Mouse (Mus musculus) lung, postnatal 4 days (tissue): ENCODE results near the gene Rpl41.

Experiments
- DNase-seq, 2 experiments: peaks; one replicate each; pipeline ENCODE4 v3.0.0; 2021

Gene Rpl41

GRCm38 (mm10) chr10:128548947-128549681, at the start of gene Rpl41:
Rpl41 (minus strand) TSS chr10:128549305.
- DNase-seq: peak; percentile 94 to 97

DNA sequence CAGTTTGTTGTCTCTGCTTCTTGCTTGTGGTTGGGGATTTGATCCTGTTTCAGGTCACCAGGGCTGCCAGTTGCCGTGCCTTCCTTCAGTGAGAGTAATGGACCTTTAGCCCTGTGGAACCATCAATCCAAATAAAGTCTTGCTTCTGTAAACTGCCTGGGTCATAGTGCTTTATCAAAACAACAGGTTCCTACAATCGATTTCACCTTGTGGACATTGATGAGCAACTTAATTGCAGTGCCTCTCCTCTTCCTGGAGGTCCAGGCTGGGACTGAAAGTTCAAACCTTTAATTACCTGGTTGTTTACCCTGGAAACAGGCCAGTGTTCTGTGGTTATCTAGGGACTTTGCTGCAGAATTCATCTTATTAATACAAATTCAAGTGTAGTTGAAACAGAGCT, 49.4 kb upstream of the Rpl41 start:
- no peak for DNase-seq

GRCm38 (mm10) chr10:128592797-128593196, 43.7 kb upstream of the Rpl41 start:
- no peak for DNase-seq

GRCm38 (mm10) chr10:128591436-128591835, 42.3 kb upstream of the Rpl41 start:
- DNase-seq: no peak

- peak; percentile 66 to 72 for DNase-seq
These were observed 41.1 kb upstream of the Rpl41 start for GRCm38 (mm10) chr10:128590193-128590690.

GRCm38 (mm10) chr10:128589464-128590192, 40.5 kb upstream of the Rpl41 start, which contains the start of gene Erbb3:
Erbb3 (minus strand) TSS chr10:128589652.
- peak; percentile 74 to 82 for DNase-seq

- no peak for DNase-seq
These were observed 39.8 kb upstream of the Rpl41 start for GRCm38 (mm10) chr10:128588775-128589463.

DNA sequence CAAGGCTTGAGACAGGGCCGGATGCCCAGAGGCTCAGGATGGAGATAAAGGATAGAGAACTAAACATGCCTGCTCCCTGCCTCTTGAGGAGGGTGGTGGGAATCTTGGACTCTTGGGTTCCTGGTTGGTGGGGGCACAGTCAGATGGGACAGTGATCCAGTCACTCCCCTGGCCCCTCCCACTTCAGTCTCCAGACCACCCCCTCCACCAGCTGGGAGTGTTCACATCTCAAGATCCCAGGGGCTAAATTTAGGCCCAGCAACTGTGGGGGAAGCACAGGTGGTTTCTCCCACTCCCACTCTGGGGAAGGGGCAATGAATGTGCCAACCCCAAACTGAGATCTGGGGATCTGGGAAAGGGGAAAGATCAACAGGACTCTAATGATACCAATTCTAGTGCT, 39.0 kb upstream of the Rpl41 start:
- no peak for DNase-seq

GRCm38 (mm10) chr10:128587697-128588096, 38.6 kb upstream of the Rpl41 start:
- no peak for DNase-seq

- no peak for DNase-seq
These were observed 38.0 kb upstream of the Rpl41 start for GRCm38 (mm10) chr10:128587120-128587519.

GRCm38 (mm10) chr10:128586546-128586945, 37.4 kb upstream of the Rpl41 start:
- DNase-seq: no peak

DNA sequence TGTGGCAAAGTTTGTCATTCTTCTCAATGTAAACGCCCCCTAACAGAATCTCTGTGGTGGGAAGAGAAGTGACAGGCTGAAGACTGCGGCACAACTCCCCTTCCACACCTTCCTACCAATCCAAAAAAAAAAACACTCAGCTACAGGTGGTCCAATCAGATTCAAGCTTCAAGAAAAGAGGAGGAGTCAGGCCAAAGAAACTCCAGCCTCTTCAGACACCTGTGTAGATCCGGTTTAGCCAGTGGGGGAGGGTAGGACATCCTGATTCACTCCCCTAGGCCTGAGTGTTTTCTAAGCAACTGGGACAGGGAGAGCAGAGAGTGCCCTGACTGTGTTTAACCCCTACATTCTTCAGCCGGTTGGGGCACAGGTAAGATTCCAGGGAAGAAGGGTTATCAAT, 35.3 kb upstream of the Rpl41 start:
- peak; percentile 68 to 71 for DNase-seq

DNA sequence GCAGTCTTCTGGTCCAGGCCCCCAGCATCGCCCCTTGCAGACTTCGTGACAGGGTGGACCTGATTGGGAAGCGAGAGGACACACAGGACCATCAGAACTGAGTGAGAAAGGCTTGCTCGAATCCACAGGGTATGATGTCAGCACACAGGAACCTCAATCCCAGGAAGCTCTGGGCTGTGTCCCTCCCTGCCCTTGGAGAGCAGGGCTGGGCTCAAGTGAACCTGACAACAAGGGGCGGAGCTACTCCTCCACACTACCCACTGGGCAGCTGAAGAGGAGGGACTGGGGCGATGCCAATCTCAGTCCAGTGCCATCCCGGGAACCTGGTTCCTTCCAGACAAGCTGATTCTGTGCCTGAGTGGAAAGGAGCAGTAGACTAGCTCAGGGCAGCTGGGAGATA, 34.5 kb upstream of the Rpl41 start:
- peak; percentile 75 to 87 for DNase-seq

GRCm38 (mm10) chr10:128579731-128580130, 30.6 kb upstream of the Rpl41 start:
- DNase-seq: no peak

DNA sequence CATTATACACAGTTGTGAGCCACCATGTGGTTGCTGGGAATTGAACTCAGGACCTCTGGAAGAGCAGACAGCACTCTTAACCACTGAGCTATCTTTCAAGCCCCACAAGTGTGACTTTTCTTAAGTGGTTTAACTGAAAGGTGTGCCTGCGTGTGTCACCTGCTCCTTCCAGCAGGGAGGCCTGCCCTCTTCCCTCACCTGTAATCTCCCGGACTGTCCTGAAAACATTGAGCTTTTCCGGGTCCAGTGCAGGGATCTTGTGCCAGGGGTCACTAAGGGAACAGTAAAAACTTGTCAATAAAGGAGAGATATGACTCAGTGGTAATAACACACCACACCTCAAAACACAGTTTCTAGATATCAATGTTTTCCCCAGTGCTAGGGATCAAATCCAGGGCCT, 30.2 kb upstream of the Rpl41 start:
- DNase-seq: no peak

DNA sequence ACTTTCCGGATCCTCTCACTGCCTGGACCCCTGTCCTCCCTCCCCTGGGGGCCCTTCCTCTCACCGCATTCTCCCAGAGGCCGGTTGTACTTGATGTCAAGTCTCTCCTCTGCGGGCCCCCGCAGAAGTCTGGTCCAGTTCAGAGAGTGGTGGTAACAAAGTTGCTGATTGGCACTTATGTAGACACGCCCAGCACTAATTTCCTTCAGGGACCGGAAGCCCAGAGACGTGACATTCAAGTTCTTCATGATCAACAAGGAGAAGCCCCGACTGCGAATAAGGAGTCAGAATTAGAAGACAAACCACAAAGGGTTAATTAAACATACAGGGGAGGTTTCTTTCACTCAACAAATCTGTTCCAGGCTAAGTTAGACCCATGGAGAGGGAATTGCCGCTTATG, 29.2 kb upstream of the Rpl41 start:
- DNase-seq: no peak

- no peak for DNase-seq
These were observed 26.0 kb upstream of the Rpl41 start for GRCm38 (mm10) chr10:128575063-128575462.

DNA sequence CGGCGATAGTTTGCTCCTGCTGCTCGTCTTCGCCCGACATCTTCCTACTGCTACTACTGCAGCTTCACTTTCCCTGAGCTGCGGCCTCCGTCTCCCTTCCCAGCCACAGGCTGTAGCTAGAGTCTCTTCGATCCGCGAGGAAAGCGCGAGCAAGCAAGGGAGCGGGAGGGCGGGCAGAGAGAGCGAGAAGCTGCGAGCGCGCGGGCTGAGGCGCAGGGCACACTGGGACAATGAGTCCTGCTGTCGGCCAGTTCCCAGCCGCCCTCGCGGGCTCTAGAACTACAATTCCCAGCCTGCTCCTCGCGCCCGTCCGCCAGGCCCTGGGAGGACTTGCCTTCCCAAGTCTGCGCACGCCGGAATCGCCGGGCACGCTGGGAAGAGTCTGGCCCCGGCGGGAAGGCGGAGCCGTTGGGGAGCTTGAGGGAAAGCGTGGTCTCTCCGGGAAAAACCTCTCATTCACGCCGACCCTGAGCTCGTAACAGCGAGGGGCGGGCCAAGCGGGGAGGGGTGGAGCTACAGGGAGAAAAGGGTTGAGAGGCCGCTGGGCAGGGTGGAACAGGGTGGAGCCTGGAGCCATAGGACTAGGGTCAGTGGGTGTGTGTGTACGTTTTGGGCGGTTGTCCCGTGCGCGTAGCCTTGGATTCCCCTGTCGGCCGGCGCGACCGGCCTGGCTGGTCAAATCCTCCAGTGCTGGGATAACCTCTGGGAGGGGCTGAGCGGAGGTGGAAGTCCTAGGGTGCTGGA, 16.9 kb upstream of the Rpl41 start, which contains the start of gene Pa2g4:
TSS of gene Pa2g4 (minus strand) at position 200 of the 744 bp plus-strand sequence.
- DNase-seq: peak; percentile 99 to 100

DNA sequence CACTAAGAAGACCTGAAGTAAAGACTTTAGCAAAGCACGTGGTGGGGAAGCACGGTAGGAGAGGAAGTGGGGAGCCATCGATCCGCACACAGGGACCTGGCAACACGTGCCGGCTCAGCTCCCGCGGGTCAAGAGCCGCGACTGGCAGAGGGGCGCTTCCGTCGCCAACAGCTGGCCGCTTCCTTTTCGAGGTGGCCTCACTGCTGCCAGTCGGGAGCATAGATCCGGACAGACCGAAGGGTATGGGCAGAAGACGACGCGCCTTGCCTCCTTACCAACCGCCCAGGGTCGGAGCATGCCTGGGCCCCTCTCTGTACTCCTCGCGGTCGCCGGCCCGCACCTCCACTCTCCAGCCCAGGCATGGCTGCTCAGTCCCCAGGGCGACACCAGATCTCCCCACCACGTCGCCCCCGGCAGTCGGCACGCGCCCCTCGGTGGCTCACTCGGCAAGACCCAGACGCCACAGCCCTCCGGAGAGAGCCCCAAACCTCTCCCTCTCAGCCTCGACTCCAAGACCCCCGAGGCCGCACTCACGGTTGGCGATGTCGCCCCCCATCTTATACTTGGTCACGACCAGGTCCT, 16.2 kb upstream of the Rpl41 start:
- DNase-seq: peak; percentile 58 to 59

- DNase-seq: no peak
These were observed 14.4 kb upstream of the Rpl41 start for GRCm38 (mm10) chr10:128563544-128563943.

- no peak for DNase-seq
These were observed 7.9 kb upstream of the Rpl41 start for GRCm38 (mm10) chr10:128556963-128557362.

DNA sequence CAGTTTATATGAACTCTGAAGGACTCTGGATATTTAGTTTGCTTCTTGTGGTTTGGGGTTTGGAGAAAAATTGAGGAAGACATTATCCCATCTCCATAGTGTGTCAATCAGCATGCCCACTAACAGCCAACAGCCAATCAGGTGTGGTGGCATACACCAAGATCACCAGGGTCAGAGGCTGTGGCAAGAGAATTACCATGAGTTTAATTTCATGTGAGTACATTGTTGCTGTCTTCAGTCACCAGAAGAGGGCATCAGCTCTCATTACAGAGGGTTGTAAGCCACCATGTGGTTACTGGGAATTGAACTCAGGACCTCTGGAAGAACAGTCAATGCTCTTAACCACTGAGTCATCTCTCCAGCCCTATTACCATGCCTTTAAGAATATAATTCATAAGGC, 7.2 kb upstream of the Rpl41 start:
- no peak for DNase-seq
